Comparison of ENCODE assay signal across 7 mouse cellular contexts in genomic region chr9:76014631-76015531, GRCm38 (mm10). TPM values are rescaled to one million over a fixed set of nuclear protein-coding genes. Genes with fewer than 3 reads are reported as not detected.
DNase-seq lines count a peak whose midpoint lies in the region; ATAC-seq lines count a peak whose summit lies in the region.

TSS of gene Hmgcll1 (plus strand) at chr9:76014855.

- H3K4me1 ChIP-seq in midbrain, embryonic 15.5 days, result peaks cover 15% of the 10 kb centered on the region

- WGBS in midbrain, embryonic 15.5 days, result 3% methylated on average over 40 of the region's 40 CpGs

- peak within 1 kb of the TSS; percentile 76 for H3K9ac ChIP-seq in midbrain, embryonic 15.5 days

- no peaks in the 10 kb centered on the region for H3K27me3 ChIP-seq in midbrain, embryonic 15.5 days (replicated peaks)

- DNase-seq in urinary bladder, postnatal 14 days (ENCODE audit: low spot score), result peak; percentile 32
- DNase-seq in urinary bladder, adult 2 months (ENCODE audit: low spot score), result no peak
- peak; percentile 76 to 85 for DNase-seq in cerebellum, postnatal 14 days
- peak; percentile 77 to 83 for DNase-seq in frontal cortex, postnatal 36 days (ENCODE audit: low spot score in 2 of 2)
- DNase-seq in left cerebral cortex, adult 8-10 months (ENCODE audit: low spot score in 2 of 2), result peak; percentile 64 to 74
- DNase-seq in testis, postnatal 10 days (ENCODE audit: low spot score), result peak; percentile 42

- peak within 1 kb of the TSS; percentile 88 for H3K4me2 ChIP-seq in midbrain, embryonic 15.5 days

- H3K36me3 ChIP-seq in midbrain, embryonic 15.5 days (replicated peaks), result no peaks in the 10 kb centered on the region

- H3K9me3 ChIP-seq in midbrain, embryonic 15.5 days, result no peaks in the 10 kb centered on the region

- H3K27ac ChIP-seq in midbrain, embryonic 15.5 days, result peak within 1 kb of the TSS; percentile 91

- peak; percentile 94 for ATAC-seq in midbrain, embryonic 15.5 days (replicated peaks)

- H3K4me3 ChIP-seq in midbrain, embryonic 15.5 days, result peak within 1 kb of the TSS; percentile 55

RNA-seq across cellular contexts. Expression of gene Hmgcll1, which starts in this region (rescaled TPM):
- polyA plus RNA-seq in urinary bladder, adult 2 months (2012; rRNA removed), result 1.8 and 2.0 TPM in 2 replicates
- 10 to 100 TPM; 15.5 to 22.3 (median 19.0) TPM for total RNA-seq in left cerebral cortex, adult 8-10 months (2022)
- polyA plus RNA-seq in midbrain, embryonic 15.5 days (2015; fragmentation: Nextera tagmentation; extraction: Ambion mirVana), result 22.4 and 23.6 TPM in 2 replicates
